Comparison of ENCODE assay signal across 8 mouse cellular contexts in the genomic region with DNA sequence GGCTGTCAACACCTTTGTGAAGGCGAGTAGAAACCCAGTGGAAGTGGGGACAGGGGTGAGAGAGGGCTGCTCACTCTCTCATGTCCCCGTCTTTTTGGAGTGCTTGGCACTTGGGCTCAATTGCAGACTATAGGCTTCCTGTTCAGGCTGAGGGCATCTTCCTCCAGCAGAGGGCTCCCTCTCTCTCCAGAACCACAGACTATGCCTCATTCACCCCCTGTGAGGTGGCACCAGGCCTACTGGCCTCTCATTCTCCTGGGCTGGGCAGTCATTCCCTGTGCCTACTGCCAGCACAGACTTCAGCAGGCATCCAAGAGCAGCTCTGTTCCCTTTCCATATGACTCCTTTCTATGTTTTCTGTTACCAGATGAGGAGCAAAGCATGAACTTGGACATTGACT. TPM values are rescaled to one million over a fixed set of nuclear protein-coding genes. Genes with fewer than 3 reads are reported as not detected.
DNase-seq lines count a peak whose midpoint lies in the region; ATAC-seq and TF ChIP-seq lines count a peak whose summit lies in the region.

No protein-coding gene starts in this region.

- H3K36me3 ChIP-seq in forebrain, embryonic 14.5 days (ENCODE audit: control insufficient read depth, insufficient read depth, low read length): peaks cover 76% of the 10 kb centered on the region
- peaks cover 90% of the 10 kb centered on the region for H3K36me3 ChIP-seq in forebrain, embryonic 13.5 days (ENCODE audit: poor library complexity, severe bottlenecking)
- peaks cover 82% of the 10 kb centered on the region for H3K36me3 ChIP-seq in heart, postnatal 0 days (replicated peaks; ENCODE audit: control insufficient read depth, insufficient read depth, low read length)

- H3K4me3 ChIP-seq in forebrain, embryonic 14.5 days (ENCODE audit: low read depth, low read length): no peak overlapping the region
- no peak overlapping the region for H3K4me3 ChIP-seq in forebrain, embryonic 13.5 days
- H3K4me3 ChIP-seq in heart, postnatal 0 days (ENCODE audit: low read depth, low read length): no peak overlapping the region

- H3K9me3 ChIP-seq in forebrain, embryonic 14.5 days (replicated peaks; ENCODE audit: control insufficient read depth, low read length): no peaks in the 10 kb centered on the region
- no peaks in the 10 kb centered on the region for H3K9me3 ChIP-seq in forebrain, embryonic 13.5 days (replicated peaks)
- no peaks in the 10 kb centered on the region for H3K9me3 ChIP-seq in heart, postnatal 0 days (replicated peaks; ENCODE audit: control insufficient read depth, low read length)

- no peaks in the 10 kb centered on the region for H3K4me1 ChIP-seq in forebrain, embryonic 14.5 days (ENCODE audit: control insufficient read depth, insufficient read depth, low read length)
- H3K4me1 ChIP-seq in forebrain, embryonic 13.5 days: no peaks in the 10 kb centered on the region
- no peaks in the 10 kb centered on the region for H3K4me1 ChIP-seq in heart, postnatal 0 days (ENCODE audit: control insufficient read depth, insufficient read depth)

- no peak for ATAC-seq in forebrain, embryonic 14.5 days
- ATAC-seq in forebrain, embryonic 13.5 days: no peak
- peak; percentile 80 for ATAC-seq in heart, postnatal 0 days (ENCODE audit: insufficient read depth, low read depth)

- H3K4me2 ChIP-seq in forebrain, embryonic 14.5 days (ENCODE audit: low read length): no peak overlapping the region
- no peak overlapping the region for H3K4me2 ChIP-seq in forebrain, embryonic 13.5 days
- no peak overlapping the region for H3K4me2 ChIP-seq in heart, postnatal 0 days (ENCODE audit: low read depth, low read length)

- no peak overlapping the region for H3K9ac ChIP-seq in forebrain, embryonic 14.5 days (ENCODE audit: low read length)
- H3K9ac ChIP-seq in forebrain, embryonic 13.5 days: no peak overlapping the region
- H3K9ac ChIP-seq in heart, postnatal 0 days (replicated peaks; ENCODE audit: low read depth, low read length): no peak overlapping the region

- peak; percentile 59 for DNase-seq in forebrain, embryonic 14.5 days (ENCODE audit: low spot score)
- peak; percentile 88 for DNase-seq in adipocyte (ENCODE audit: low spot score)
- DNase-seq in embryo, embryonic 10.5 days (ENCODE audit: low spot score): peak; percentile 42
- DNase-seq in heart, postnatal 0 days (ENCODE audit: low spot score): peak; percentile 41
- peak; percentile 76 to 81 for DNase-seq in layer of hippocampus, adult 8-10 months (ENCODE audit: low spot score in 2 of 2)
- DNase-seq in lung, postnatal 10 days: peak; percentile 75
- peak; percentile 49 to 74 for DNase-seq in spleen, postnatal 4 days (ENCODE audit: low spot score in 2 of 2)

- no peaks in the 10 kb centered on the region for H3K27me3 ChIP-seq in forebrain, embryonic 14.5 days (replicated peaks; ENCODE audit: control insufficient read depth, insufficient read depth, low read length)
- no peaks in the 10 kb centered on the region for H3K27me3 ChIP-seq in forebrain, embryonic 13.5 days
- H3K27me3 ChIP-seq in heart, postnatal 0 days (ENCODE audit: control insufficient read depth, insufficient read depth, low read length): no peaks in the 10 kb centered on the region

- 64% methylated on average over 2 of the region's 2 CpGs for WGBS in forebrain, embryonic 14.5 days
- 47% methylated on average over 2 of the region's 2 CpGs for WGBS in forebrain, embryonic 13.5 days
- 44% methylated on average over 2 of the region's 2 CpGs for WGBS in heart, postnatal 0 days

- peak; percentile 76 for TF ChIP-seq CTCF in heart, postnatal 0 days (IDR thresholded peaks at IDR 0.05; ENCODE audit: low read depth)

- H3K27ac ChIP-seq in forebrain, embryonic 14.5 days (ENCODE audit: low read depth, low read length): no peak overlapping the region
- no peak overlapping the region for H3K27ac ChIP-seq in forebrain, embryonic 13.5 days
- no peak overlapping the region for H3K27ac ChIP-seq in heart, postnatal 0 days (ENCODE audit: low read depth)

- TF ChIP-seq EP300 in heart, postnatal 0 days (IDR thresholded peaks at IDR 0.05; ENCODE audit: low read depth): no peak

RNA-seq across cellular contexts. Expression of gene Ap1b1, which starts 29.1 kb away (rescaled TPM):
- polyA plus RNA-seq in forebrain, embryonic 14.5 days (2014; fragmentation: Nextera tagmentation; extraction: Ambion mirVana): 58.4 and 75.5 TPM in 2 replicates
- 61.7 and 73.0 TPM in 2 replicates for polyA plus RNA-seq in forebrain, embryonic 13.5 days (2015; fragmentation: Nextera tagmentation; extraction: Ambion mirVana)
- 39.0 and 56.7 TPM in 2 replicates for total RNA-seq in heart, postnatal 0 days (2014; rRNA removed; ENCODE audit: low replicate concordance)
- 27.4 and 29.6 TPM in 2 replicates for polyA plus RNA-seq in heart, postnatal 0 days (2015; fragmentation: Nextera tagmentation; extraction: Ambion mirVana)
- total RNA-seq in layer of hippocampus, adult 8-10 months (2022): 100 to 1,000 TPM; 144 to 152 (median 150) TPM

RNA-seq across cellular contexts. Expression of gene Rasl10a, which starts 42.2 kb away (rescaled TPM):
- 0.25 and 0.53 TPM in 2 replicates for polyA plus RNA-seq in forebrain, embryonic 14.5 days (2014; fragmentation: Nextera tagmentation; extraction: Ambion mirVana)
- 0.43 TPM in 1 of 2 replicates, not detected in the other for polyA plus RNA-seq in forebrain, embryonic 13.5 days (2015; fragmentation: Nextera tagmentation; extraction: Ambion mirVana)
- 2.7 TPM in 1 of 2 replicates, not detected in the other for total RNA-seq in heart, postnatal 0 days (2014; rRNA removed; ENCODE audit: low replicate concordance)
- polyA plus RNA-seq in heart, postnatal 0 days (2015; fragmentation: Nextera tagmentation; extraction: Ambion mirVana): 0.85 and 1.1 TPM in 2 replicates
- 10 to 100 TPM; 48.3 to 100.0 (median 69.5) TPM for total RNA-seq in layer of hippocampus, adult 8-10 months (2022)

RNA-seq across cellular contexts. Expression of gene Gas2l1, which starts 49.4 kb away (rescaled TPM):
- polyA plus RNA-seq in forebrain, embryonic 14.5 days (2014; fragmentation: Nextera tagmentation; extraction: Ambion mirVana): 14.4 and 20.4 TPM in 2 replicates
- polyA plus RNA-seq in forebrain, embryonic 13.5 days (2015; fragmentation: Nextera tagmentation; extraction: Ambion mirVana): 13.2 and 15.2 TPM in 2 replicates
- total RNA-seq in heart, postnatal 0 days (2014; rRNA removed; ENCODE audit: low replicate concordance): 21.9 and 28.5 TPM in 2 replicates
- polyA plus RNA-seq in heart, postnatal 0 days (2015; fragmentation: Nextera tagmentation; extraction: Ambion mirVana): 11.5 and 12.0 TPM in 2 replicates
- 10 to 100 TPM; 81.4 to 91.4 (median 86.0) TPM for total RNA-seq in layer of hippocampus, adult 8-10 months (2022)
